ENCODE assay signal across 8 mouse cellular contexts in genomic region chr2:103439710-103440109, GRCm38 (mm10). TPM values are rescaled to one million over a fixed set of nuclear protein-coding genes. Genes with fewer than 3 reads are reported as not detected.
DNase-seq lines count a peak whose midpoint lies in the region; ATAC-seq and TF ChIP-seq lines count a peak whose summit lies in the region.

No protein-coding gene starts in this region.

- peak overlapping the region; percentile 50; the same call in 1 of the 2 replicates for H3K9ac ChIP-seq in forebrain, embryonic 16.5 days (replicated peaks; ENCODE audit: low read depth, low read length)
- peak overlapping the region; percentile 57 for H3K9ac ChIP-seq in lung, embryonic 16.5 days (ENCODE audit: low read length)

- H3K9me3 ChIP-seq in G1E (replicated peaks): no peaks in the 10 kb centered on the region
- no peaks in the 10 kb centered on the region for H3K9me3 ChIP-seq in forebrain, embryonic 16.5 days (ENCODE audit: control insufficient read depth, low read length)
- no peaks in the 10 kb centered on the region for H3K9me3 ChIP-seq in lung, embryonic 16.5 days (ENCODE audit: control insufficient read depth, low read length)

- whole genome bisulfite sequencing in forebrain, embryonic 16.5 days: 4% methylated on average over 12 of the region's 12 CpGs
- 4% methylated on average over 12 of the region's 12 CpGs for WGBS in lung, embryonic 16.5 days

- no peak overlapping the region for H3K27ac ChIP-seq in forebrain, embryonic 16.5 days (ENCODE audit: low read length)
- H3K27ac ChIP-seq in lung, embryonic 16.5 days (ENCODE audit: low read length): no peak overlapping the region

- H3K27me3 ChIP-seq in G1E (ENCODE audit: insufficient read depth, low read length): peaks cover 55% of the 10 kb centered on the region
- no peaks in the 10 kb centered on the region for H3K27me3 ChIP-seq in forebrain, embryonic 16.5 days (replicated peaks; ENCODE audit: control insufficient read depth, insufficient read depth, low read length)
- no peaks in the 10 kb centered on the region for H3K27me3 ChIP-seq in lung, embryonic 16.5 days (ENCODE audit: control insufficient read depth, insufficient read depth, low read depth, low read length)

- peak; percentile 26 for DNase-seq in G1E (ENCODE audit: low spot score)
- peak; percentile 40 for DNase-seq in cerebellum, adult 11-12 months
- peak; percentile 75 for DNase-seq in layer of hippocampus, adult 9-10 months (ENCODE audit: low spot score)
- peak; percentile 57 for DNase-seq in retina, adult 2 months (ENCODE audit: low read depth, low spot score)
- peak; percentile 57 to 68 for DNase-seq in thymus, postnatal 36 days

- peak; percentile 22; the same call in 1 of the 2 replicates for ATAC-seq in G1E (ENCODE audit: extremely low read depth, insufficient number of reproducible peaks, low FRiP score, poor library complexity, severe bottlenecking)
- peak; percentile 69 for ATAC-seq in forebrain, embryonic 16.5 days
- ATAC-seq in hematopoietic stem cell, adult 5-6 weeks (replicated peaks in 1 of 2; ENCODE audit: insufficient read depth in 1 of 2, low FRiP score in 2 of 2, low TSS enrichment in 1 of 2, low read depth in 1 of 2, poor library complexity in 2 of 2, severe bottlenecking in 2 of 2): peak; percentile 81
- peak; percentile 68 for ATAC-seq in lung, embryonic 16.5 days (ENCODE audit: low read depth)

- H3K4me3 ChIP-seq in G1E (ENCODE audit: low read depth, low read length): no peak overlapping the region
- peak overlapping the region; percentile 26 for H3K4me3 ChIP-seq in forebrain, embryonic 16.5 days (replicated peaks; ENCODE audit: low read length)
- peak overlapping the region; percentile 27; the same call in 1 of the 2 replicates for H3K4me3 ChIP-seq in lung, embryonic 16.5 days (ENCODE audit: low read length)

- H3K36me3 ChIP-seq in G1E (replicated peaks): no peaks in the 10 kb centered on the region
- H3K36me3 ChIP-seq in forebrain, embryonic 16.5 days (ENCODE audit: control insufficient read depth, insufficient read depth): no peaks in the 10 kb centered on the region
- no peaks in the 10 kb centered on the region for H3K36me3 ChIP-seq in lung, embryonic 16.5 days (ENCODE audit: control insufficient read depth, insufficient read depth, low read length)

- peak; percentile 49; the same call in 1 of the 2 replicates for TF ChIP-seq CTCF in G1E (IDR thresholded peaks at IDR 0.05; ENCODE audit: low read depth, low read length)

- peak overlapping the region; percentile 50 for H3K4me2 ChIP-seq in forebrain, embryonic 16.5 days (ENCODE audit: low read length)
- H3K4me2 ChIP-seq in lung, embryonic 16.5 days (ENCODE audit: low read depth, low read length): peak overlapping the region; percentile 51

- H3K4me1 ChIP-seq in G1E (ENCODE audit: insufficient read depth, low read depth, low read length): peaks cover 7% of the 10 kb centered on the region; the same call in 1 of the 2 replicates
- H3K4me1 ChIP-seq in forebrain, embryonic 16.5 days (replicated peaks; ENCODE audit: control insufficient read depth, insufficient read depth, low read length): no peaks in the 10 kb centered on the region
- peaks cover 25% of the 10 kb centered on the region for H3K4me1 ChIP-seq in lung, embryonic 16.5 days (replicated peaks; ENCODE audit: control insufficient read depth, insufficient read depth, low read length)

RNA-seq across cellular contexts. Expression of gene Elf5, which starts 28.2 kb away (rescaled TPM):
- total RNA-seq in G1E (2014; fragmentation: Nextera tagmentation) (not detected in 2 replicates), G1E (2017) (0.11 TPM in 1 of 2 replicates, not detected in the other)
- not detected in 2 replicates for polyA plus RNA-seq in G1E (2012)
- 0.16 TPM in 1 of 2 replicates, not detected in the other for polyA plus RNA-seq in forebrain, embryonic 16.5 days (2015; fragmentation: Nextera tagmentation; extraction: Ambion mirVana)
- total RNA-seq in hematopoietic stem cell, adult 5-6 weeks (2017): not detected in 2 replicates
- 8.5 and 8.8 TPM in 2 replicates for polyA plus RNA-seq in lung, embryonic 16.5 days (2015; fragmentation: Nextera tagmentation; extraction: Ambion mirVana)

RNA-seq across cellular contexts. Expression of gene Cat, which starts 45.2 kb away (rescaled TPM):
- total RNA-seq in G1E (2014; fragmentation: Nextera tagmentation) (325 and 382 TPM in 2 replicates), G1E (2017) (114 and 122 TPM in 2 replicates)
- 135 and 144 TPM in 2 replicates for polyA plus RNA-seq in G1E (2012)
- 70.9 and 79.3 TPM in 2 replicates for polyA plus RNA-seq in forebrain, embryonic 16.5 days (2015; fragmentation: Nextera tagmentation; extraction: Ambion mirVana)
- total RNA-seq in hematopoietic stem cell, adult 5-6 weeks (2017): 48.7 and 50.4 TPM in 2 replicates
- 109 and 112 TPM in 2 replicates for polyA plus RNA-seq in lung, embryonic 16.5 days (2015; fragmentation: Nextera tagmentation; extraction: Ambion mirVana)

Comparison
In these comparisons a context has a peak if more than half of its experiments do, and no peak if none do; other contexts are left out.
1. ATAC-seq: peak in every context shown above with its lines; median percentile 81 in hematopoietic stem cell, adult 5-6 weeks; 69 in forebrain, embryonic 16.5 days; 68 in lung, embryonic 16.5 days; 22 in G1E.